Mouse (Mus musculus) liver, embryonic 14 days (tissue): ENCODE results near the gene Sele. TPM values are rescaled to one million over a fixed set of nuclear protein-coding genes. Genes with fewer than 3 reads are reported as not detected.

Experiments
- polyA plus RNA-seq: library from polyadenylated mRNA; depleted of rRNA; stranded (reverse); fragments of >200 nt; gene quantifications from 2 replicates; pipeline ENCODE4 v1.2.3, GENCODE M21; 2012; rRNA removed

The Sele gene
- polyA plus RNA-seq = 0.02 and 0.07 TPM in 2 replicates

GRCm38 (mm10) chr1:164047934-164048333, at the start of gene Sele:
Gene Sele, plus strand, starts transcription at chr1:164048234.

GRCm38 (mm10) chr1:164061925-164062324, 13.9 kb downstream of the Sele start, which contains the start of gene Sell:
Gene Sell, plus strand, starts transcription at chr1:164061982.

Other genes with a start within 250 kb of the Sele start
- gene Scyl3, start 119.1 kb upstream of the Sele start, polyA plus RNA-seq = 7.1 and 7.4 TPM in 2 replicates
- 8.1 and 9.3 TPM in 2 replicates for gene BC055324, start 53.4 kb upstream of the Sele start, polyA plus RNA-seq
- 2.3 and 2.5 TPM in 2 replicates for gene Mettl18, start 53.3 kb upstream of the Sele start, polyA plus RNA-seq
- 2.9 and 3.9 TPM in 2 replicates for gene Sell, start 13.7 kb downstream of the Sele start, polyA plus RNA-seq
- 0.52 and 0.61 TPM in 2 replicates for gene Selp, start 67.0 kb downstream of the Sele start, polyA plus RNA-seq
- gene F5, start 103.6 kb downstream of the Sele start, polyA plus RNA-seq = 8.1 and 8.8 TPM in 2 replicates
- 12.4 and 14.3 TPM in 2 replicates for gene Slc19a2, start 200.8 kb downstream of the Sele start, polyA plus RNA-seq
- gene Ccdc181, start 227.4 kb downstream of the Sele start, polyA plus RNA-seq = 2.3 and 2.6 TPM in 2 replicates